Mouse (Mus musculus) neutrophil, adult 59 days (primary cell): ENCODE data around the gene Trip11. TPM values are rescaled to one million over a fixed set of nuclear protein-coding genes. Genes with fewer than 3 reads are reported as not detected.

ENCODE experiments used
- total RNA-seq, 2 experiments: library from RNA; stranded (reverse); gene quantifications; 1 replicate in 1 of 2; 2 replicates in 1 of 2; pipeline ENCODE4 v1.2.4; 2023

Gene Trip11
- total RNA-seq: 10 to 100 TPM; 44.0 to 46.7 TPM

GRCm38 (mm10) chr12:101912626-101913490 is at the start of gene Trip11:
Gene Trip11 (minus strand): TSS chr12:101913267.

GRCm38 (mm10) chr12:101957942-101958544 is 45.0 kb upstream of the Trip11 start, which contains the start of gene Atxn3:
Gene Atxn3 (minus strand): TSS chr12:101958246.

GRCm38 (mm10) chr12:101818608-101819370 is 94.3 kb downstream of the Trip11 start, which contains the start of gene Fbln5:
Gene Fbln5 (minus strand): TSS chr12:101819055.

Other genes with a start within 250 kb of the Trip11 start
- not detected for gene Tc2n, start 194.7 kb downstream of the Trip11 start, total RNA-seq
- not detected for gene Fbln5, start 94.2 kb downstream of the Trip11 start, total RNA-seq
- gene Atxn3, start 45.0 kb upstream of the Trip11 start, total RNA-seq: 10 to 100 TPM; 22.6 to 28.7 TPM
- 10 to 100 TPM; 19.4 to 22.7 TPM for gene Cpsf2, start 62.7 kb upstream of the Trip11 start, total RNA-seq
- not detected for gene Slc24a4, start 215.5 kb upstream of the Trip11 start, total RNA-seq